ENCODE assay signal across 22 mouse cellular contexts in genomic region chr19:29205267-29205666, GRCm38 (mm10). TPM values are rescaled to one million over a fixed set of nuclear protein-coding genes. Genes with fewer than 3 reads are reported as not detected.
A peak's percentile ranks its signal among the peaks of the same experiment; 100 is the strongest.
DNase-seq lines count a peak whose midpoint lies in the region; ATAC-seq and TF ChIP-seq lines count a peak whose summit lies in the region.
"Had no signal": no experiment of that assay in that cellular context is flagged by ENCODE, and none has a peak within 500 bp of the region (broad histone marks: within the 10 kb centered on the region; RNA-seq: fewer than 3 reads in every experiment).

No protein-coding gene starts in this region.

- 53% methylated on average over 2 of the region's 2 CpGs for WGBS in limb, embryonic 14.5 days
- 79% methylated on average over 2 of the region's 2 CpGs for WGBS in limb, embryonic 10.5 days
- WGBS in embryonic facial prominence, embryonic 14.5 days: 56% methylated on average over 2 of the region's 2 CpGs
- WGBS in forebrain, embryonic 14.5 days: 75% methylated on average over 2 of the region's 2 CpGs
- WGBS in hindbrain, embryonic 11.5 days: 81% methylated on average over 2 of the region's 2 CpGs

- no peaks in the 10 kb centered on the region for H3K9me3 ChIP-seq in limb, embryonic 14.5 days (ENCODE audit: control insufficient read depth, low read length)
- no peaks in the 10 kb centered on the region for H3K9me3 ChIP-seq in limb, embryonic 10.5 days (replicated peaks)
- no peaks in the 10 kb centered on the region for H3K9me3 ChIP-seq in embryonic facial prominence, embryonic 14.5 days (ENCODE audit: control insufficient read depth, low read length)
- no peaks in the 10 kb centered on the region for H3K9me3 ChIP-seq in forebrain, embryonic 14.5 days (replicated peaks; ENCODE audit: control insufficient read depth, low read length)
- no peaks in the 10 kb centered on the region for H3K9me3 ChIP-seq in hindbrain, embryonic 11.5 days (ENCODE audit: control insufficient read depth, low read length)
- H3K9me3 ChIP-seq: embryonic facial prominence, embryonic 12.5 days; forebrain, embryonic 13.5 days had no signal

- no peak for TF ChIP-seq POLR2A in limb, embryonic 14.5 days (IDR thresholded peaks at IDR 0.05; ENCODE audit: borderline replicate concordance, extremely low read depth, insufficient read depth, insufficient read length)

- H3K36me3 ChIP-seq in limb, embryonic 14.5 days (ENCODE audit: control insufficient read depth, insufficient read depth, low read length): no peaks in the 10 kb centered on the region
- H3K36me3 ChIP-seq in limb, embryonic 10.5 days: no peaks in the 10 kb centered on the region
- H3K36me3 ChIP-seq in embryonic facial prominence, embryonic 14.5 days (ENCODE audit: control insufficient read depth, insufficient read depth, low read length): no peaks in the 10 kb centered on the region
- no peaks in the 10 kb centered on the region for H3K36me3 ChIP-seq in forebrain, embryonic 14.5 days (ENCODE audit: control insufficient read depth, insufficient read depth, low read length)
- H3K36me3 ChIP-seq in hindbrain, embryonic 11.5 days (ENCODE audit: control insufficient read depth, insufficient read depth, low read length): no peaks in the 10 kb centered on the region
- H3K36me3 ChIP-seq: embryonic facial prominence, embryonic 12.5 days; G1E had no signal

- no peak overlapping the region for H3K4me3 ChIP-seq in limb, embryonic 14.5 days (replicated peaks; ENCODE audit: low read length)
- H3K4me3 ChIP-seq in limb, embryonic 10.5 days: no peak overlapping the region
- H3K4me3 ChIP-seq in embryonic facial prominence, embryonic 14.5 days (ENCODE audit: low read depth, low read length): no peak overlapping the region
- H3K4me3 ChIP-seq in forebrain, embryonic 14.5 days (ENCODE audit: low read depth, low read length): no peak overlapping the region
- H3K4me3 ChIP-seq in hindbrain, embryonic 11.5 days (ENCODE audit: low read depth, low read length): no peak overlapping the region
- H3K4me3 ChIP-seq: embryonic facial prominence, embryonic 12.5 days; erythroblast, embryonic 14.5 days; forebrain, embryonic 13.5 days had no signal

- H3K27me3 ChIP-seq in limb, embryonic 14.5 days (ENCODE audit: control insufficient read depth, insufficient read depth, low read length): no peaks in the 10 kb centered on the region
- H3K27me3 ChIP-seq in limb, embryonic 10.5 days (ENCODE audit: low read depth, poor library complexity, severe bottlenecking): no peaks in the 10 kb centered on the region
- H3K27me3 ChIP-seq in embryonic facial prominence, embryonic 14.5 days (replicated peaks; ENCODE audit: control insufficient read depth, insufficient read depth, low read length): no peaks in the 10 kb centered on the region
- H3K27me3 ChIP-seq in forebrain, embryonic 14.5 days (replicated peaks; ENCODE audit: control insufficient read depth, insufficient read depth, low read length): no peaks in the 10 kb centered on the region
- no peaks in the 10 kb centered on the region for H3K27me3 ChIP-seq in hindbrain, embryonic 11.5 days (ENCODE audit: control insufficient read depth, insufficient read depth, low read length)
- H3K27me3 ChIP-seq: CH12.LX; embryonic facial prominence, embryonic 12.5 days; forebrain, embryonic 13.5 days had no signal

- no peak overlapping the region for H3K9ac ChIP-seq in limb, embryonic 14.5 days (ENCODE audit: low read depth, low read length, severe bottlenecking)
- H3K9ac ChIP-seq in embryonic facial prominence, embryonic 14.5 days (ENCODE audit: low read depth, low read length): no peak overlapping the region
- no peak overlapping the region for H3K9ac ChIP-seq in forebrain, embryonic 14.5 days (ENCODE audit: low read length)
- H3K9ac ChIP-seq in hindbrain, embryonic 11.5 days (ENCODE audit: low read depth, low read length): no peak overlapping the region
- H3K9ac ChIP-seq: embryonic facial prominence, embryonic 12.5 days; forebrain, embryonic 13.5 days had no signal

- no peak for ATAC-seq in limb, embryonic 14.5 days (ENCODE audit: low FRiP score, low read depth)
- no peak for ATAC-seq in embryonic facial prominence, embryonic 14.5 days (ENCODE audit: low read depth)
- no peak for ATAC-seq in erythroid progenitor cell, adult 5-6 weeks (replicated peaks; ENCODE audit: low FRiP score, poor library complexity, severe bottlenecking)
- no peak for ATAC-seq in forebrain, embryonic 14.5 days
- ATAC-seq in hindbrain, embryonic 11.5 days (ENCODE audit: low FRiP score): no peak
- ATAC-seq: CD4-positive, CD25-positive, alpha-beta regulatory T cell, adult 4 months; forebrain, embryonic 13.5 days; forebrain, embryonic 16.5 days had no signal

- no peak overlapping the region for H3K27ac ChIP-seq in limb, embryonic 14.5 days (replicated peaks; ENCODE audit: low read depth, low read length)
- no peak overlapping the region for H3K27ac ChIP-seq in limb, embryonic 10.5 days
- H3K27ac ChIP-seq in embryonic facial prominence, embryonic 14.5 days (replicated peaks; ENCODE audit: low read depth, low read length): no peak overlapping the region
- no peak overlapping the region for H3K27ac ChIP-seq in forebrain, embryonic 14.5 days (ENCODE audit: low read depth, low read length)
- no peak overlapping the region for H3K27ac ChIP-seq in hindbrain, embryonic 11.5 days (ENCODE audit: low read depth, low read length)
- H3K27ac ChIP-seq: forebrain, embryonic 13.5 days had no signal

- no peaks in the 10 kb centered on the region for H3K4me1 ChIP-seq in limb, embryonic 14.5 days (ENCODE audit: control insufficient read depth, insufficient read depth, low read length)
- no peaks in the 10 kb centered on the region for H3K4me1 ChIP-seq in limb, embryonic 10.5 days
- peaks cover 8% of the 10 kb centered on the region for H3K4me1 ChIP-seq in embryonic facial prominence, embryonic 14.5 days (ENCODE audit: control insufficient read depth, insufficient read depth, low read length)
- no peaks in the 10 kb centered on the region for H3K4me1 ChIP-seq in forebrain, embryonic 14.5 days (ENCODE audit: control insufficient read depth, insufficient read depth, low read length)
- no peaks in the 10 kb centered on the region for H3K4me1 ChIP-seq in hindbrain, embryonic 11.5 days (replicated peaks; ENCODE audit: control insufficient read depth, insufficient read depth, low read length)
- H3K4me1 ChIP-seq: forebrain, embryonic 13.5 days had no signal

- DNase-seq in limb, embryonic 14.5 days (ENCODE audit: low spot score): peak; percentile 22
- no peak for DNase-seq in limb, embryonic 10.5 days (ENCODE audit: low spot score)
- DNase-seq in NIH3T3 (ENCODE audit: low read depth): peak; percentile 69
- peak; percentile 72 for DNase-seq in embryonic facial prominence, embryonic 14.5 days (ENCODE audit: low spot score)
- no peak for DNase-seq in forebrain, embryonic 14.5 days (ENCODE audit: low spot score)
- no peak for DNase-seq in hindbrain, embryonic 11.5 days (ENCODE audit: low spot score)
- DNase-seq: adrenal gland, adult 2 months; adrenal gland, postnatal 10 days; adrenal gland, postnatal 25 days; B cell, adult 2 months; cerebellum, adult 11-12 months; cerebellum, adult 2 months; cerebellum, adult 9-10 months; cerebellum, postnatal 25 days had no signal

- H3K4me2 ChIP-seq in limb, embryonic 14.5 days (replicated peaks; ENCODE audit: low read depth, low read length, severe bottlenecking): no peak overlapping the region
- no peak overlapping the region for H3K4me2 ChIP-seq in embryonic facial prominence, embryonic 14.5 days (ENCODE audit: low read depth, low read length)
- no peak overlapping the region for H3K4me2 ChIP-seq in forebrain, embryonic 14.5 days (ENCODE audit: low read length)
- H3K4me2 ChIP-seq in hindbrain, embryonic 11.5 days (replicated peaks; ENCODE audit: low read depth, low read length): no peak overlapping the region
- H3K4me2 ChIP-seq: embryonic facial prominence, embryonic 12.5 days; forebrain, embryonic 13.5 days had no signal

RNA-seq across cellular contexts. Expression of gene Jak2, which starts 46.4 kb away (rescaled TPM):
- 13.1 and 15.7 TPM in 2 replicates for polyA plus RNA-seq in limb, embryonic 14.5 days (2012; rRNA removed)
- polyA plus RNA-seq in limb, embryonic 14.5 days (2014; fragmentation: Nextera tagmentation; extraction: Ambion mirVana): 15.2 and 16.4 TPM in 2 replicates
- 5.4 and 8.0 TPM in 2 replicates for polyA plus RNA-seq in limb, embryonic 10.5 days (2016; fragmentation: Nextera tagmentation; extraction: Ambion mirVana)
- 15.3 and 16.2 TPM in 2 replicates for polyA plus RNA-seq in embryonic facial prominence, embryonic 14.5 days (2014; fragmentation: Nextera tagmentation; extraction: Ambion mirVana)
- 67.4 and 88.9 TPM in 2 replicates for total RNA-seq in erythroid progenitor cell, adult 5-6 weeks (2015; ENCODE audit: low replicate concordance)
- total RNA-seq in erythroid progenitor cell, adult 5-6 weeks (2017; ENCODE audit: low replicate concordance): 88.7 and 103 TPM in 2 replicates
- polyA plus RNA-seq in forebrain, embryonic 14.5 days (2014; fragmentation: Nextera tagmentation; extraction: Ambion mirVana): 15.6 and 18.2 TPM in 2 replicates
- 12.4 and 15.0 TPM in 2 replicates for polyA plus RNA-seq in hindbrain, embryonic 11.5 days (2014; fragmentation: Nextera tagmentation; extraction: Ambion mirVana)

Comparison
In these comparisons a context has a peak if more than half of its experiments do, and no peak if none do; other contexts are left out.
1. DNase-seq: peak in limb, embryonic 14.5 days (single experiment), NIH3T3 (single experiment) and embryonic facial prominence, embryonic 14.5 days (single experiment); none in limb, embryonic 10.5 days (single experiment), forebrain, embryonic 14.5 days (single experiment) and hindbrain, embryonic 11.5 days (single experiment).